Mouse (Mus musculus) liver, embryonic 14.5 days (tissue): Measurements from ENCODE around the gene Zbed6. TPM values are rescaled to one million over a fixed set of nuclear protein-coding genes. Genes with fewer than 3 reads are reported as not detected.
"Not testable (repeated sequence)": the region's sequence is repeated elsewhere in the genome, so short reads cannot be mapped to it uniquely, and the experiment has no call there.

ENCODE experiments used
- ATAC-seq: fragments of 200-750 bp; cut with Nextera tagmentation; 2 replicates; pipeline ENCODE4 v1.8.0; 2017; ENCODE audit warnings: moderate number of reproducible peaks, mild to moderate bottlenecking, moderate library complexity; ENCODE audit not compliant: insufficient read depth
- DNase-seq, 3 experiments: peaks; one replicate each; pipeline ENCODE4 v3.0.0-alpha.2; 2012 to 2013; ENCODE audit warnings: low read depth in 3 of 3, low spot score in 3 of 3
- H3K27ac ChIP-seq: fragments of 300-500 bp; sonication (generic); 2 replicates; pipeline ENCODE4 v1.5.1; 2014; ENCODE audit warnings: moderate library complexity, mild to moderate bottlenecking, control low read depth, inconsistent platforms
- H3K27me3 ChIP-seq: fragments of 300-500 bp; sonication (generic); 2 replicates; pipeline ENCODE4 v1.6.1; 2014; ENCODE audit warnings: mild to moderate bottlenecking, low read length, moderate library complexity; ENCODE audit not compliant: control insufficient read depth, insufficient read depth
- H3K36me3 ChIP-seq: fragments of 300-500 bp; sonication (generic); replicated peaks from 2 replicates; pipeline ENCODE4 v1.6.1; 2014; ENCODE audit warnings: low read depth; ENCODE audit not compliant: control insufficient read depth, insufficient read depth
- H3K4me1 ChIP-seq, 2 experiments: fragments of 200-500 bp in 1 of 2; fragments of 300-500 bp in 1 of 2; sonication (generic) in 1 of 2; replicated peaks; 2 replicates each; pipeline ENCODE4 v1.6.1; 2012 to 2014; ENCODE audit warnings: antibody characterized with exemption in 1 of 2, inconsistent platforms in 1 of 2, low read length in 1 of 2; ENCODE audit not compliant: control insufficient read depth in 2 of 2, insufficient read depth in 2 of 2
- H3K4me2 ChIP-seq: fragments of 300-500 bp; sonication (generic); 2 replicates; pipeline ENCODE4 v1.6.1; 2014; ENCODE audit warnings: low read depth, mild to moderate bottlenecking, control low read depth, moderate library complexity
- H3K4me3 ChIP-seq, 2 experiments: fragments of 200-500 bp in 1 of 2; fragments of 300-500 bp in 1 of 2; sonication (generic) in 1 of 2; 2 replicates each; pipeline ENCODE4 v1.5.1; 2012 to 2014; ENCODE audit warnings: low read depth in 2 of 2, low read length in 2 of 2, mild to moderate bottlenecking in 2 of 2, control low read depth in 1 of 2, inconsistent platforms in 1 of 2, moderate library complexity in 1 of 2; ENCODE audit not compliant: insufficient read depth in 1 of 2
- H3K9ac ChIP-seq: fragments of 300-500 bp; sonication (generic); replicated peaks from 2 replicates; pipeline ENCODE4 v1.6.1; 2014; ENCODE audit warnings: mild to moderate bottlenecking, control low read depth, moderate library complexity
- H3K9me3 ChIP-seq: fragments of 300-500 bp; sonication (generic); 2 replicates; pipeline ENCODE4 v1.6.1; 2016; ENCODE audit warnings: low read length, mixed read lengths; ENCODE audit not compliant: control insufficient read depth
- CTCF ChIP-seq: IDR thresholded peaks from 2 replicates; pipeline ENCODE4 v1.5.1; 2016; ENCODE audit warnings: antibody characterized with exemption, low read depth, control low read depth
- EP300 ChIP-seq: IDR thresholded peaks from 2 replicates; pipeline ENCODE4 v1.6.1; 2016; ENCODE audit warnings: antibody characterized with exemption, low read depth
- WGBS: fragments of 180-500 bp; shearing (Covaris S2); extraction: QIAGEN DNeasy Blood & Tissue Kit; methylation state at CpG from one replicate; pipeline ENCODE4 v1.1.7; 2014; ENCODE audit not compliant: insufficient replicate concordance; 5-methylcytosine and 5-hydroxymethylcytosine counted together
- polyA plus RNA-seq, 2 experiments: library from polyadenylated mRNA; depleted of rRNA in 1 of 2; stranded (reverse) in 1 of 2; unstranded in 1 of 2; fragments of >200 nt; fragmentation: Nextera tagmentation in 1 of 2; extraction: Ambion mirVana in 1 of 2; gene quantifications; 2 replicates each; pipeline versions ENCODE4 v1.2.1 to v1.2.3; 2012 to 2014

The Zbed6 gene
- polyA plus RNA-seq (2012; rRNA removed) = 0.27 and 1.4 TPM in 2 replicates
- polyA plus RNA-seq (2014; fragmentation: Nextera tagmentation; extraction: Ambion mirVana) = not detected in 2 replicates

GRCm38 (mm10) chr1:133660466-133661202, at the start of gene Zbed6:
TSS of gene Zbed6 (minus strand) at chr1:133660885.
- Histone ChIP-seq H3K36me3 (peaks cover 30% of the 10 kb centered on the region), H3K27ac (peak within 1 kb of the TSS; percentile 74), H3K9me3 (no peaks in the 10 kb centered on the region), H3K4me2 (peak within 1 kb of the TSS; percentile 85), H3K27me3 (no peaks in the 10 kb centered on the region), H3K4me1 (peaks cover 11 to 22% of the 10 kb centered on the region in 2 experiments), H3K4me3 (peak within 1 kb of the TSS; percentile 92 to 97), H3K9ac (peak within 1 kb of the TSS; percentile 93)
- DNase-seq = peak; percentile 30 to 36 (median 32)
- ATAC-seq = peak; percentile 78
- no peak for TF ChIP-seq EP300
- whole genome bisulfite sequencing = under 1% methylated on average over 40 of the region's 41 CpGs

GRCm38 (mm10) chr1:133709292-133709691, 48.6 kb upstream of the Zbed6 start:
- no peak overlapping the region for H3K4me3 ChIP-seq
- ATAC-seq = no peak
- 88% methylated on average over 3 of the region's 3 CpGs for WGBS

GRCm38 (mm10) chr1:133701824-133702223, 41.1 kb upstream of the Zbed6 start:
- TF ChIP-seq CTCF = peak; percentile 52
- not testable (repeated sequence) for H3K4me1 ChIP-seq, H3K4me2 ChIP-seq, H3K27me3 ChIP-seq, H3K4me3 ChIP-seq, H3K9me3 ChIP-seq, H3K9ac ChIP-seq, H3K27ac ChIP-seq, ATAC-seq, DNase-seq
- H3K36me3 ChIP-seq = peaks cover 47% of the 10 kb centered on the region
- WGBS = 14% methylated on average over 2 of the region's 2 CpGs

More at GRCm38 (mm10) chr1:133709292-133709691, 48.6 kb upstream of the Zbed6 start:
- Histone ChIP-seq H3K9ac (no peak overlapping the region), H3K36me3 (peaks cover 98% of the 10 kb centered on the region), H3K4me2 (no peak overlapping the region), H3K27me3 (no peaks in the 10 kb centered on the region), H3K27ac (no peak overlapping the region), H3K9me3 (no peaks in the 10 kb centered on the region), H3K4me1 (peaks cover 0 to 26% of the 10 kb centered on the region in 2 experiments; a peak in 2 of 4 replicates)
- TF ChIP-seq EP300 (no peak), CTCF (no peak)
- no peak for DNase-seq

GRCm38 (mm10) chr1:133697935-133698620, 37.4 kb upstream of the Zbed6 start:
- H3K9ac ChIP-seq = no peak overlapping the region
- no peaks in the 10 kb centered on the region for H3K27me3 ChIP-seq
- TF ChIP-seq EP300 = no peak
- no peak for TF ChIP-seq CTCF
- H3K4me3 ChIP-seq = no peak overlapping the region
- no peaks in the 10 kb centered on the region for H3K9me3 ChIP-seq
- H3K27ac ChIP-seq = no peak overlapping the region
- DNase-seq = no peak
- peaks cover 14% of the 10 kb centered on the region for H3K36me3 ChIP-seq
- 91% methylated on average over 12 of the region's 12 CpGs for WGBS
- H3K4me2 ChIP-seq = no peak overlapping the region
- peaks cover 0 to 19% of the 10 kb centered on the region in 2 experiments; a peak in 3 of 4 replicates for H3K4me1 ChIP-seq
- no peak for ATAC-seq

GRCm38 (mm10) chr1:133695901-133696300, 35.2 kb upstream of the Zbed6 start:
- Histone ChIP-seq H3K27ac (no peak overlapping the region), H3K36me3 (peaks cover 3% of the 10 kb centered on the region), H3K27me3 (no peaks in the 10 kb centered on the region), H3K9me3 (no peaks in the 10 kb centered on the region), H3K4me2 (no peak overlapping the region), H3K4me3 (no peak overlapping the region), H3K4me1 (peaks cover 0 to 19% of the 10 kb centered on the region in 2 experiments; a peak in 3 of 4 replicates), H3K9ac (no peak overlapping the region)
- ATAC-seq (no peak), DNase-seq (no peak)
- WGBS = 68% methylated on average over 7 of the region's 7 CpGs
- TF ChIP-seq CTCF (no peak), EP300 (no peak)
